Mouse (Mus musculus): ENCODE results near the gene Fut11.

The Fut11 gene

DNA sequence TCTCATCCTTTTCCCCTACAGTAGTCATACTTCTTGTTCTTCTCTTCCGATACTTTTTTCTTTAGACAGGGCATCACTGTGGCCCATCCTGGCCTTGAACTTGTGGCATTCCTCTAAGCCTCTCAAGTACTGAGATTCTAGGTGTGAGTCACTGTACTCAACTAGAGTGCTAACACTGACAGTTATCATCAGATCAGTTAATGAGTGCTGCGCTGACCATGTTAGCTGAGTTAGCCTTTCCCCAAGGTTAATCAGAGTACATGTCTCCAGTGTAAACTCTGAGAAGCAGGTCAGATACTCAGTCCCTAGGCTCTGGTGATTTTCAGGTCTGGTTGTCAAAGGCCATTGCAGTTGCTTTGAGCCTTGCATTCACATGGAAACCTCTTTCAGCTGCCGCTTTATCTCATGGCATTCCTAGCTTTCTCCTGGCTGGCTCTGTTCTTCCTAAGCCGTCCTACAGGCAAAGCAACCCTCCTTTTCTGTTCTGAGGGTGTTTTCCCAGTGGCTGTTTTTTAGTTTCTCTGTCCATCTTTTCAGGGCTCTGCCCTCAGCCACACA is 54.8 kb downstream of the Fut11 start:
- POLR2A ChIA-PET = interaction anchor here in 1 of 4 experiments (0.6 to 1.5 kb wide), 3 partner anchors 9 to 180 kb away, joined by 3 to 5 read pairs (median 3); partner anchors contain the start of gene Vcl
- CTCF ChIA-PET = interaction anchor here in 1 of 4 experiments (1.7 kb wide), 1 partner anchor 12 kb away, joined by 6 read pairs; no protein-coding TSS in a partner anchor

- ChIA-PET POLR2A (interaction anchor here in 1 of 4 experiments (1.1 to 1.5 kb wide), 2 partner anchors 8 to 179 kb away, joined by 3 to 5 read pairs; partner anchors contain the start of gene Vcl), CTCF (interaction anchor here in 2 of 4 experiments (0.6 to 1.7 kb wide), 2 partner anchors 8 to 13 kb away, joined by 3 to 6 read pairs; no protein-coding TSS in a partner anchor)
Observed at GRCm38 (mm10) chr14:20750503-20750902, 55.7 kb downstream of the Fut11 start.

All from embryonic stem cell, embryonic (primary cell).